Mouse (Mus musculus): ENCODE measurements around the gene Phc3. TPM values are rescaled to one million over a fixed set of nuclear protein-coding genes. Genes with fewer than 3 reads are reported as not detected.

Gene Phc3
- polyA plus RNA-seq, 1 experiment = 26.4 TPM

- TF ChIP-seq CTCF (IDR thresholded peaks at IDR 0.05; ENCODE audit: low read depth, low read length) (no peak), POLR2A (IDR thresholded peaks at IDR 0.05; ENCODE audit: borderline replicate concordance, low read depth, low read length) (no peak)
- H3K4me3 ChIP-seq (ENCODE audit: insufficient read depth, low read length) = no peak overlapping the region
- H3K4me1 ChIP-seq (ENCODE audit: control insufficient read depth, insufficient read depth, low read length) = peaks cover 9% of the 10 kb centered on the region
- H3K27ac ChIP-seq (ENCODE audit: insufficient read depth, low read depth, low read length) = no peak overlapping the region
Measured at GRCm38 (mm10) chr3:30956327-30956726, 12.9 kb downstream of the Phc3 start.

DNA sequence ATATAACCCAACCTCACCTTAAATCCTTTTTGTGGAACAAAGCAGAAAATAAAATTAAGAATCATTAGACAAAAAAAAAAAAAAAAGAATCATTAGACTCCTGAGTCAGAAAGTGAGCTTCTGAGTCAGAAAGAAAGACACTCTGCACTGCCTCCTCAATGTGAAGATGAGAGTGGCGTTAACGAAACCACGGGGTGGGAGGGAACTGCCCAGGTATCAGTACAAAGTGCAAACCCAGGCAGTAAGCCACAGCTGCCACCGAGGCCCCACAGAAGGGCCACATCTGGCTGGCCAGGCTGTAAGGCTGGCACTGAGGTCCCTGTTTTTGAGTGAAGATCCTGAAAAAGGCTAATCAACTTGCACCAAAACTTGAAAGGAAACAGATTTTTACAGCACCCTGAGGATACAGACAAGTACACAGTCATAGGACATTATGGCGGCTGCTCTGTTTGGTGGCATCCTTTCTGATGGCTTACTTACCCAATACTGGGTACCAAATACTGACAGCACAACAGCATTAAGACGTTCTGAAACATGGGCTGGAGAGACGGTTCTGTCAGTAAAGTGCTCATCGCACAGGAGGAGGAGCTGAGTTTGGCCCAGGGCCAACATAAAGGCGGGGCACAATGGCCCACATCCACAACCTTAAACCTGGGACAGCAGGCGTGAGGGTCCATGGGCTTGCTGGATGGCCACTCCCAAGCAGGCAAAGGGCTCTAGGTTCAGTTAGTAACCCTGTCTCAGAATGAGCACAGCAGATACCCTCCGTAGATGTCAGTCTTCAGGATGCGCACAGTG, 16.7 kb downstream of the Phc3 start:
- TF ChIP-seq POLR2A (IDR thresholded peaks at IDR 0.05; ENCODE audit: borderline replicate concordance, low read depth, low read length) (no peak), CTCF (IDR thresholded peaks at IDR 0.05; ENCODE audit: low read depth, low read length) (no peak)
- Histone ChIP-seq H3K4me1 (ENCODE audit: control insufficient read depth, insufficient read depth, low read length) (peaks cover 7% of the 10 kb centered on the region), H3K27ac (ENCODE audit: insufficient read depth, low read depth, low read length) (no peak overlapping the region), H3K4me3 (ENCODE audit: insufficient read depth, low read length) (no peak overlapping the region)

DNA sequence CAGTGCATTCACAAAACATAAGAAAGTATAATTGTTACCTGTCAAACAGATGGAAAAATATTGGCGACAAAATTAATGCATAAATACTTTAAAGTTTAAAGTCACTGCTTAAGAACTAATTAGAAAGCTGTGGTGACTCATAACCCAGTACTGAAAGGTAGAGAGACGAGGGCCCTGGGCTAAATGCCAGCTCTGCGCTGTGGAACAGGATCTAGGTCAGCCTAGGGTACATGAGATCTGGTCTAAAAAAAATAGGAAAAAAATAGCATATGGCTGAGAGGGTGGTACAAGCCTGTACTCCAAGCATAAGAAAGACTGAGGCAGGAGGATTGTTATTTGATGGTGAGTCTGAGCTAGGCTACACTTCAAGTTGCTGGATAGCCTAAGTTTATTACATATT, 17.6 kb downstream of the Phc3 start:
- H3K4me1 ChIP-seq (ENCODE audit: control insufficient read depth, insufficient read depth, low read length) = peaks cover 4% of the 10 kb centered on the region
- TF ChIP-seq CTCF (IDR thresholded peaks at IDR 0.05; ENCODE audit: low read depth, low read length) (no peak), POLR2A (IDR thresholded peaks at IDR 0.05; ENCODE audit: borderline replicate concordance, low read depth, low read length) (no peak)
- H3K4me3 ChIP-seq (ENCODE audit: insufficient read depth, low read length) = no peak overlapping the region
- H3K27ac ChIP-seq (ENCODE audit: insufficient read depth, low read depth, low read length) = no peak overlapping the region

GRCm38 (mm10) chr3:30934384-30934783, 34.8 kb downstream of the Phc3 start:
- no peak for TF ChIP-seq POLR2A (IDR thresholded peaks at IDR 0.05; ENCODE audit: borderline replicate concordance, low read depth, low read length)
- TF ChIP-seq CTCF (IDR thresholded peaks at IDR 0.05; ENCODE audit: low read depth, low read length) = no peak
- Histone ChIP-seq H3K4me1 (ENCODE audit: control insufficient read depth, insufficient read depth, low read length) (peaks cover 36% of the 10 kb centered on the region), H3K4me3 (ENCODE audit: insufficient read depth, low read length) (no peak overlapping the region), H3K27ac (ENCODE audit: insufficient read depth, low read depth, low read length) (no peak overlapping the region)

DNA sequence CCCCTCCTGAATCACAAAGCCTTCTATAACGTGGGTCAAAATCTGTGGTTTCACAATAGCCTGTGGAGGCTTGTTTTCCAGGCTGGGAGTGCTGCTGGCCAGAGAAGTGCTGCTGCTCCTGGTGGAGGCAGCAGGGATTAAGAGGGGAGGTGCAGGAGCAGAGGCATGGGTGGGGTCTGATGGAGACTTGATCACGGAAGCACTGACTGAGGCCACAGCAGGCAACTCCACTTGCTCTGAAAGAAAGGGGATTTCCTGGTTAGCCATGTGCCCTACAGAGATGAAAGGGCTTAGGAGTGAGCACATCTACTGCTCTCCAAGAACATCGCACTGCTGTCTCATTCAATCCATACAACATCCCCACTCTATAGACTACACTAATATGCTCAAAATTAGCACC, 39.4 kb downstream of the Phc3 start:
- H3K4me1 ChIP-seq (ENCODE audit: control insufficient read depth, insufficient read depth, low read length) = peaks cover 12% of the 10 kb centered on the region
- no peak for TF ChIP-seq POLR2A (IDR thresholded peaks at IDR 0.05; ENCODE audit: borderline replicate concordance, low read depth, low read length)
- TF ChIP-seq CTCF (IDR thresholded peaks at IDR 0.05; ENCODE audit: low read depth, low read length) = no peak
- no peak overlapping the region for H3K27ac ChIP-seq (ENCODE audit: insufficient read depth, low read depth, low read length)
- no peak overlapping the region for H3K4me3 ChIP-seq (ENCODE audit: insufficient read depth, low read length)

GRCm38 (mm10) chr3:30927664-30928063, 41.6 kb downstream of the Phc3 start:
- Histone ChIP-seq H3K4me1 (ENCODE audit: control insufficient read depth, insufficient read depth, low read length) (peaks cover 3% of the 10 kb centered on the region; the same call in 1 of the 2 replicates), H3K27ac (ENCODE audit: insufficient read depth, low read depth, low read length) (no peak overlapping the region), H3K4me3 (ENCODE audit: insufficient read depth, low read length) (no peak overlapping the region)
- TF ChIP-seq POLR2A (IDR thresholded peaks at IDR 0.05; ENCODE audit: borderline replicate concordance, low read depth, low read length) (no peak), CTCF (IDR thresholded peaks at IDR 0.05; ENCODE audit: low read depth, low read length) (no peak)

DNA sequence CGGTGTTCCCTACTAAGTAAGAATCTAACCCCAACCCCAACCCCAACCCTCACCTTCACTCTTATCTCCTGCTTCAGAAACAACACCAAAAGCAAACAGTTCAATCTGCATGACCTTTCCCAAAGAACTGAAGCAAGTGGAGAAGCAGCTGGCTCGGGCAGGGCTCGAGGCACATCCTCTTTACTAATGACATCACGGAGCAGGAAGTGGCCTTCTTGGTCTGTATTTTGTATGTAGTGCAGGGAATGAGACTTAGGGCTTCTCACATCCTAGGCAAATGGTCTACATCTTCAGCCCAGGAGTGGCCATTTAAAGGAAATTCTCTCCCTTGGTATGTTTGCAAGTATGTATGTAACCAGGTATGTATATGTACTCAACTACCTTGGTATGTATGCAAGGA, 52.1 kb downstream of the Phc3 start:
- TF ChIP-seq CTCF (IDR thresholded peaks at IDR 0.05; ENCODE audit: low read depth, low read length) (no peak), POLR2A (IDR thresholded peaks at IDR 0.05; ENCODE audit: borderline replicate concordance, low read depth, low read length) (no peak)

GRCm38 (mm10) chr3:30904658-30905057, 64.6 kb downstream of the Phc3 start:
- peaks cover 10% of the 10 kb centered on the region for H3K4me1 ChIP-seq (ENCODE audit: control insufficient read depth, insufficient read depth, low read length)
- TF ChIP-seq CTCF (IDR thresholded peaks at IDR 0.05; ENCODE audit: low read depth, low read length) (no peak), POLR2A (IDR thresholded peaks at IDR 0.05; ENCODE audit: borderline replicate concordance, low read depth, low read length) (no peak)
- H3K27ac ChIP-seq (ENCODE audit: insufficient read depth, low read depth, low read length) = peak overlapping the region; percentile 69
- H3K4me3 ChIP-seq (ENCODE audit: insufficient read depth, low read length) = no peak overlapping the region

More for the DNA sequence above, 52.1 kb downstream of the Phc3 start:
- H3K4me1 ChIP-seq (ENCODE audit: control insufficient read depth, insufficient read depth, low read length) = peaks cover 5% of the 10 kb centered on the region; the same call in 1 of the 2 replicates
- no peak overlapping the region for H3K27ac ChIP-seq (ENCODE audit: insufficient read depth, low read depth, low read length)
- no peak overlapping the region for H3K4me3 ChIP-seq (ENCODE audit: insufficient read depth, low read length)

DNA sequence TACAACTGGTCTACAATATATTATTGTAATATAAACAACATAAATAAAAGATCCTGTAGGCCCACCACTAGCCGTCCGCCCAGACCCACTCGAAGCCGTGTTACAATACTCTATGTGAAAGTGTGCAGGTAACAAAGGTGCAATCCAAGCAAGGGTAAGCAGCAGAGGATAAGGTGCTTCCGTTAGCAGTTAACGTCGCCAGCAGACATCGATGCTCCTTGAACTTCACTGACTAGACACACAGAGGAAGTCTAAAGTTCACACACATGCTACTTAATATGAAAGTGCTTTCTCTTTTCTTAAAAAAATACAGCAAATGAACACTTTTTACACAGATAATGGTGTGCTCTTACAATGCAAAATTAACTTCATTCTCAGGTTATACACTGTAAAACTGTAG, 69.8 kb downstream of the Phc3 start:
- Histone ChIP-seq H3K4me1 (ENCODE audit: control insufficient read depth, insufficient read depth, low read length) (peaks cover 3% of the 10 kb centered on the region), H3K4me3 (ENCODE audit: insufficient read depth, low read length) (no peak overlapping the region), H3K27ac (ENCODE audit: insufficient read depth, low read depth, low read length) (no peak overlapping the region)
- TF ChIP-seq POLR2A (IDR thresholded peaks at IDR 0.05; ENCODE audit: borderline replicate concordance, low read depth, low read length) = no peak
- no peak for TF ChIP-seq CTCF (IDR thresholded peaks at IDR 0.05; ENCODE audit: low read depth, low read length)

DNA sequence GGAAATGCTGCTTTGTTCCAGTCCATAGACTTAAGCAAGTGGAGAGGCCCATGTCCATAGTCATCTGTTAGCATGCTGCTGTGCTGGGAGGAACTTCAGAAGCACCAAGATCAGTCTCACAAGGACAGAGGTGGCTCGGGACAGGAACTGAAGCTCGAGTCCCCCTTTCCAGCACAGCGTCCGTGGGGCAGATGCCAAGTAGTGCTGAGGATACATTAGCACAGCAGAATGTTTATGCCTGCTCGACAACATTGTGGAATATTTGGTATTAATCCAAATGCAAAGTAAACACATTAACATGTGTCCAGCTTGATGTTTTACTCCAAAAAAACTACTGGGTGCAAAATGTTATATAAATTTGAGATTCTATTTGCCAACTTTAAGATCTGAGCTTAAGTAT, 72.5 kb downstream of the Phc3 start:
- H3K4me3 ChIP-seq (ENCODE audit: insufficient read depth, low read length) = no peak overlapping the region
- no peak overlapping the region for H3K27ac ChIP-seq (ENCODE audit: insufficient read depth, low read depth, low read length)
- TF ChIP-seq CTCF (IDR thresholded peaks at IDR 0.05; ENCODE audit: low read depth, low read length) = no peak
- no peak for TF ChIP-seq POLR2A (IDR thresholded peaks at IDR 0.05; ENCODE audit: borderline replicate concordance, low read depth, low read length)

More for the DNA sequence above, 72.5 kb downstream of the Phc3 start:
- peaks cover 3% of the 10 kb centered on the region for H3K4me1 ChIP-seq (ENCODE audit: control insufficient read depth, insufficient read depth, low read length)
